Mouse (Mus musculus): ENCODE results near the gene Smco4. TPM values are rescaled to one million over a fixed set of nuclear protein-coding genes. Genes with fewer than 3 reads are reported as not detected.

Gene Smco4
- polyA plus RNA-seq, 1 experiment from 2014 or later = 3.3 TPM

DNA sequence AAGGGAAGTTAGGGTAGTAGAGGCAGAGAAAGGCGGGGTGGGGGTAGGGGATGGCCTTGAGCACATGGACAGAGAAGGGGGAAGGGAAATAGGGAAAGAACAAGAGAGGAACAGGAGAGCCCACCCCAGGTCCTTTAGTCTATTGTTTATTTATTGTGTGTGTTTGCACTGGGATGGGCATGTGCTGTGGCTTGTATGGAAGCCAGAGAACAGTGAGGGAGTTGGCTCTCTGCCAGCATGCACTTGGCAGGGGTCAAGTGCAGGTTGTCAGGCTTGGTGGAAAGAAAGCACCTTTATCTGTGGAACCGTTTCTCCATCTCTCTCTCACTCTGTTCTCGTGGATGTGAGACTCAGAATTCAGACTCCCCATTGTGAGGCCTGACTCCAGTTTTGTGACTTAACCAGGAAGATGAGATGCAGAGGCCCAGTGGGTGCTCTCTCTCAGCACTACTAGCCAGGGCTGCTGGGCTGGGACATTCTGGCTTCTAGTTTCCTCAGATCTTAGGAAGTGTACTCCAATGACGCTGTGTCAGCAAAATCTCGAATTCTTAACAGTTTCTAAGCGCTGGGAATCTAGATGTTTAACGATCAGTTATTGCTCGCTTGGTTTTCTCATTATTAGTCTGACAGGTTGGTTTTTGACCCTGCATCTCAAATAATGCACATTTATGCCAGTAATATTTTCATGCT is 36.2 kb downstream of the Smco4 start:
- peaks cover 43% of the 10 kb centered on the region for H3K4me1 ChIP-seq
- H3K27ac ChIP-seq = peak overlapping the region; percentile 28
- no peaks in the 10 kb centered on the region for H3K36me3 ChIP-seq
- 54% methylated on average over 8 of the region's 8 CpGs for WGBS
- H3K4me3 ChIP-seq = no peak overlapping the region
- H3K4me2 ChIP-seq = no peak overlapping the region
- no peaks in the 10 kb centered on the region for H3K9me3 ChIP-seq
- no peak for ATAC-seq (ENCODE audit: insufficient number of reproducible peaks, insufficient read depth, low FRiP score, low TSS enrichment, low read depth)
- H3K9ac ChIP-seq = no peak overlapping the region
- no peaks in the 10 kb centered on the region for H3K27me3 ChIP-seq

- Histone ChIP-seq H3K4me1 (peaks cover 46% of the 10 kb centered on the region), H3K9ac (no peak overlapping the region), H3K36me3 (no peaks in the 10 kb centered on the region), H3K27ac (no peak overlapping the region; the same call in 1 of the 2 replicates), H3K9me3 (no peaks in the 10 kb centered on the region), H3K27me3 (no peaks in the 10 kb centered on the region), H3K4me2 (no peak overlapping the region), H3K4me3 (no peak overlapping the region)
- no peak for ATAC-seq (ENCODE audit: insufficient number of reproducible peaks, insufficient read depth, low FRiP score, low TSS enrichment, low read depth)
- WGBS = 91% methylated on average over 2 of the region's 2 CpGs
These were observed 36.7 kb downstream of the Smco4 start for GRCm38 (mm10) chr9:15529965-15530320.

DNA sequence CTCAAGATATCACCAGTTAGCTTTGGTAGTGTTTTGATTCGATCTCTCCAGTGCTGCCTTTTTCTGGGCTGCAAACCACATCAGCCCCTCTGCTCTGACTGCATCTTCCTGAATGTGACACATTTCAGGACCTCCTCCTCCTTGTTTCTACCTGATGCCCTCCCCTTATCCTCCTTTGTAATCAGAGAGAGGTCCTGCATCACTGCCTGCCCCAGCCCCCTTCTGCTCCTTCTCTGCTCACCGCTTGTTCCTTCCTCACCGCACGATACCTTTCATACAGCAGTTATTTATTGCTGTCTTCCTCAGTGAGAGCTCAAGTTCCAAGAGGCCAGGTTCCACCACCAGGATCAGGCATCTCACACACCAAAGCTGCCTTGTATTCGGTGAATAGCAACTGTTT is 38.0 kb downstream of the Smco4 start:
- ATAC-seq (ENCODE audit: insufficient number of reproducible peaks, insufficient read depth, low FRiP score, low TSS enrichment, low read depth) = no peak
- Histone ChIP-seq H3K27ac (no peak overlapping the region), H3K4me3 (no peak overlapping the region), H3K27me3 (no peaks in the 10 kb centered on the region), H3K9me3 (no peaks in the 10 kb centered on the region), H3K9ac (no peak overlapping the region), H3K4me2 (no peak overlapping the region), H3K36me3 (no peaks in the 10 kb centered on the region), H3K4me1 (peaks cover 43% of the 10 kb centered on the region)
- WGBS = 76% methylated on average over 5 of the region's 5 CpGs

DNA sequence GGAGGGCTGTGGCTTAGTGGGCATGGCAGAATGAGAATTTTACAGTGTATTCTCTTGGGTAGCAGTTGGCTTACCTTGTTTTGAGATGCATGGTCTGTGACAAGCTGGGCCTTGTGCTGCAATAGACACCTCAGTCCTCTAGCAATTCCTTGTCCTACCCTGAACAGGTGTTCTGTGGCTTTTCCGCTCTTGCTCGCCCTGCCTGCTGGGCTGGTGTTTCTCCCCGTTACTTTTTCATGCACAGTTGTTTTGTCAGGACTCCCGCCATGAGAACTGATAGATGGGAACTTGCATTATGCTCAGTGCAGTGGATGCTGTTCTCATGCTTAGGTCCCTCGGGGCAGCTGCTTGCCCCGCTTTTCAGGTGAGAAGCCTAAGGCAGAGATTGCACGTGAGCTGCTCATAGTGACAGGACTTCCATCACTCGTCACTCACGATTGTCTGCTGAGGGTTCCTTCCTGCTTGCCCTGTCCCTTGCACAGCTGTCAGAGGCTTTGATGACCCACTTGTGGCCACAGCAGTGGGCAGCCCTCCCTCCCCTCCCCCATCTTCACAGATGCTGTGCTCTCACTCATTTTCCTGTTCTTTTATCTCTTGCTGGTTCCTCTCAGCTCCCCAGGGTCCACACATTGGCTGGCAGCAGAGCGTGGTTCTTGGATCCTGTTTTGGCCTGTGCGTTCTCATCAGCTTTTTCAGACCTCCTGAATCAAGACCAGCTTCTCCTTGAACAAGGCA is 40.3 kb downstream of the Smco4 start:
- WGBS = 68% methylated on average over 11 of the region's 11 CpGs
- Histone ChIP-seq H3K27ac (no peak overlapping the region), H3K4me2 (no peak overlapping the region), H3K36me3 (no peaks in the 10 kb centered on the region), H3K4me1 (peaks cover 41% of the 10 kb centered on the region), H3K9ac (no peak overlapping the region), H3K9me3 (no peaks in the 10 kb centered on the region), H3K4me3 (no peak overlapping the region), H3K27me3 (no peaks in the 10 kb centered on the region)
- no peak for ATAC-seq (ENCODE audit: insufficient number of reproducible peaks, insufficient read depth, low FRiP score, low TSS enrichment, low read depth)

DNA sequence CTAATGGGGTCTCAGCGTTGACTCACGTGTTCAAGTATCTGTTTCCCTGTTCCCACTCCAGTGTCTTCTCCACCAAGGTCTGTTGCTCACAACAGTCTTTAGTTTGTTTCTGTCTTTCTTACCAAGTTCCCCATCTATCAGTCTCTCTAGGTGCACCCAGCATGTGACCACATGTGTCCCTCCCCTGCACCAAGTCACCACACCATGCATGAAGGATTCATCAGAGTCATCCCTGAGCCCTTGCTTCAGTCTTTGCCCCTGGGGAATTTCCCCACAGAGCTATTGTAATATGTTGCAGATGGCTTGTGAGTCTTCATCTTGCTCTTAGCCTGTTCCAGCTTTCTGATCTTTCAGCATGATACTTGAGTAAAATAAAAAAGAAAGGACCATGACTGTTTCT is 40.9 kb downstream of the Smco4 start:
- H3K4me1 ChIP-seq = peaks cover 40% of the 10 kb centered on the region
- WGBS = 67% methylated on average over 2 of the region's 2 CpGs
- no peak overlapping the region for H3K9ac ChIP-seq
- ATAC-seq (ENCODE audit: insufficient number of reproducible peaks, insufficient read depth, low FRiP score, low TSS enrichment, low read depth) = no peak
- H3K4me2 ChIP-seq = no peak overlapping the region
- H3K27me3 ChIP-seq = no peaks in the 10 kb centered on the region
- H3K27ac ChIP-seq = no peak overlapping the region
- no peaks in the 10 kb centered on the region for H3K9me3 ChIP-seq
- H3K4me3 ChIP-seq = no peak overlapping the region
- no peaks in the 10 kb centered on the region for H3K36me3 ChIP-seq

- no peaks in the 10 kb centered on the region for H3K9me3 ChIP-seq
- H3K4me2 ChIP-seq = no peak overlapping the region
- no peaks in the 10 kb centered on the region for H3K36me3 ChIP-seq
- no peak overlapping the region for H3K4me3 ChIP-seq
- H3K27ac ChIP-seq = no peak overlapping the region
- H3K4me1 ChIP-seq = peaks cover 35% of the 10 kb centered on the region
- no peak for ATAC-seq (ENCODE audit: insufficient number of reproducible peaks, insufficient read depth, low FRiP score, low TSS enrichment, low read depth)
- 41% methylated on average over 5 of the region's 5 CpGs for WGBS
- no peak overlapping the region for H3K9ac ChIP-seq
- no peaks in the 10 kb centered on the region for H3K27me3 ChIP-seq
These were observed 42.2 kb downstream of the Smco4 start for GRCm38 (mm10) chr9:15535418-15535817.

DNA sequence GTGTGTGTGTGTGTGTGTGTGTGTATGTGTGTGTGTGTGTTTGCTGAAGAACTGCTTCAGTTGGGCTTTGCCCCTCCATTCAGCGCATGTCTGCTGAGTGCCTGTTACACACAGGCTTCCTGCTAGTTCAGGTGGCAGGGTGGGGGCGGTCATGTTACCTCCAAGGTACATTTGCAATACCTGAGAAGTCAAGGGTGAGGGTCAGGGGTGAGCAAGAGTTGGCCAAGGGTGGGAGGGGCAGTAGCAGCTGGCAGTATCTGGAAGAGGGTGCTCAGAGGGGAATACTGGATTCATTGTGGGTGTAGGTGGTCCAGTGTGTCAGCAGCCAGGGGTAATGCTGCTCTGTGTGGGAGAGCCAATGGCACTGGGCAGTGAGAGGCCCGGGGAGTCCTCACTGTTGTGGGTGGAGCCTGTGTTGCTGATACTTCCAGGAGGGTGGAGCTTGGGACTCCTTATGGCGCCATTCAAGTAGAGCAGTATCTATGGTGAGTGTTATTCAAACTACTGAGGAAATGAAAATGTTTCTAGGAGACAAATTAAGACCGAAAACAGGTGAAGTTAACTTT is 43.7 kb downstream of the Smco4 start:
- Histone ChIP-seq H3K27ac (no peak overlapping the region), H3K9ac (no peak overlapping the region), H3K4me1 (peaks cover 27% of the 10 kb centered on the region), H3K9me3 (no peaks in the 10 kb centered on the region), H3K36me3 (no peaks in the 10 kb centered on the region), H3K4me3 (no peak overlapping the region), H3K27me3 (no peaks in the 10 kb centered on the region), H3K4me2 (no peak overlapping the region)
- 91% methylated on average over 5 of the region's 5 CpGs for WGBS
- ATAC-seq (ENCODE audit: insufficient number of reproducible peaks, insufficient read depth, low FRiP score, low TSS enrichment, low read depth) = no peak

GRCm38 (mm10) chr9:15537455-15538048 is 44.3 kb downstream of the Smco4 start:
- WGBS = 87% methylated on average over 3 of the region's 3 CpGs
- Histone ChIP-seq H3K4me1 (peaks cover 27% of the 10 kb centered on the region), H3K4me2 (no peak overlapping the region), H3K9me3 (no peaks in the 10 kb centered on the region), H3K9ac (no peak overlapping the region), H3K4me3 (no peak overlapping the region), H3K27me3 (no peaks in the 10 kb centered on the region), H3K36me3 (no peaks in the 10 kb centered on the region), H3K27ac (no peak overlapping the region)
- ATAC-seq (ENCODE audit: insufficient number of reproducible peaks, insufficient read depth, low FRiP score, low TSS enrichment, low read depth) = no peak

DNA sequence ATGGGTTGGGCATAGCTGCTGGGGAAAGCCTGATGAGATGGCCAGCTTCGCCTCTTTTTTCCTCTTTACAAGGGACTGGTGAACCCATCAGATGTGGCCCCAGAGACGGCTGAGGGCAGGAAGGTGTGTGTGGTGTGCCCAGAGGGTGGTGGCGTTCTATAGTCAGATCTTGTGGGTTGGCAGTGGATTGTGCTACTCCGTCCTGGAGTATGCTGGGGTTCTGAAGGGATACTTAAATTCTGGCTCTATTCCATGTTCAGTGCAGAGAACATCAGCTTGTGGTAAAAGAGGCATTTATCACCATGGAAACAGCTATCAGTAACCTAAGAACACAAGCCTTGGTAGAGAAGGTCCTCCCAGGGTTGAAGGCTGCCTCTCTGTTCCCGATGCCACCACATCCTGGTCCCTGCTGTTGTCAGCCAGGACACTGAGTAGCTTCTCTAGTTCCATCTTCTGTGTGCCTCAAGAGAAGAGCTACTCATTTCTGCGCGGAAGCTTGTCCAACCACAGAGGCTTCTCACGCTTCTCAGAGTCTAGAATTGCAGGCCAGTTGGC is 45.8 kb downstream of the Smco4 start:
- Histone ChIP-seq H3K36me3 (no peaks in the 10 kb centered on the region), H3K9me3 (no peaks in the 10 kb centered on the region), H3K4me1 (peaks cover 19% of the 10 kb centered on the region), H3K9ac (no peak overlapping the region), H3K27me3 (no peaks in the 10 kb centered on the region), H3K27ac (no peak overlapping the region), H3K4me3 (no peak overlapping the region), H3K4me2 (no peak overlapping the region)
- ATAC-seq (ENCODE audit: insufficient number of reproducible peaks, insufficient read depth, low FRiP score, low TSS enrichment, low read depth) = no peak
- 80% methylated on average over 8 of the region's 8 CpGs for WGBS

GRCm38 (mm10) chr9:15541735-15542354 is 48.6 kb downstream of the Smco4 start:
- no peak for ATAC-seq (ENCODE audit: insufficient number of reproducible peaks, insufficient read depth, low FRiP score, low TSS enrichment, low read depth)
- no peak overlapping the region for H3K27ac ChIP-seq

DNA sequence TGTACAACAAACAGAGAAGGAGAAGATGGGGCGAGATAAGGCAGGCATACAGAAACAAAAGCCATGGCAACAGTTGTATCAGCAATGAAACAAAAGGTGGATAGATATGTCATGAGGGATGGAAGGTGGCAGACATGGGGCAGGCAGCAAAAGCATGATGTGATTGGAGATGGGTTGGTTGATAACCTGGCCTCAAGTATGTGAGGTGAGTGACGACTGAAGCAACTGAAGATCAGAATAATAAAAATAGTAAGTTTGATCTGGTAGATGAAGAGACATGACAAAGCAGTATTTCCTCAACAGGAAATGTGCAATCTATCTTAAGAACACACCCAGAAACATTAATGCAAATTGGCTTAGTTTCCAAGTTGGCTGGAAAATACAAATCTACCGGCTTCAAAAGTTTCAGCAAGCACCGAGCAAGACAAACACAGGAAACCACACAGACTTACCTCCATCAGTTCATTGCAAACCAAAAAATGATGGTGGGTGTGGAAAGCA is 57.3 kb downstream of the Smco4 start:
- Histone ChIP-seq H3K9me3 (no peaks in the 10 kb centered on the region), H3K9ac (no peak overlapping the region), H3K4me3 (no peak overlapping the region), H3K36me3 (no peaks in the 10 kb centered on the region), H3K27me3 (no peaks in the 10 kb centered on the region), H3K4me1 (peaks cover 7% of the 10 kb centered on the region), H3K4me2 (no peak overlapping the region), H3K27ac (no peak overlapping the region)
- 83% methylated on average over 4 of the region's 4 CpGs for WGBS
- no peak for ATAC-seq (ENCODE audit: insufficient number of reproducible peaks, insufficient read depth, low FRiP score, low TSS enrichment, low read depth)

More at GRCm38 (mm10) chr9:15541735-15542354, 48.6 kb downstream of the Smco4 start:
- no peaks in the 10 kb centered on the region for H3K36me3 ChIP-seq
- H3K4me1 ChIP-seq = peaks cover 8% of the 10 kb centered on the region
- WGBS = 59% methylated on average over 5 of the region's 5 CpGs
- no peaks in the 10 kb centered on the region for H3K27me3 ChIP-seq
- H3K4me2 ChIP-seq = no peak overlapping the region
- no peak overlapping the region for H3K9ac ChIP-seq
- no peaks in the 10 kb centered on the region for H3K9me3 ChIP-seq
- H3K4me3 ChIP-seq = no peak overlapping the region

Measured in embryonic facial prominence, embryonic 13.5 days (tissue).